Mouse (Mus musculus) liver, embryonic 11.5 days (tissue): ENCODE results near the gene Slc22a7. TPM values are rescaled to one million over a fixed set of nuclear protein-coding genes. Genes with fewer than 3 reads are reported as not detected.

Experiments
- ATAC-seq: fragments of 200-750 bp; cut with Nextera tagmentation; replicated peaks from 2 replicates; pipeline ENCODE4 v1.8.0; 2017; ENCODE audit warnings: moderate number of reproducible peaks, mild to moderate bottlenecking, moderate TSS enrichment, moderate library complexity; ENCODE audit not compliant: low FRiP score
- DNase-seq: peaks from one replicate; pipeline ENCODE4 v3.0.0-alpha.2; 2017; ENCODE audit warnings: low spot score
- H3K27ac ChIP-seq: fragments of 300-500 bp; sonication (generic); 2 replicates; pipeline ENCODE4 v1.5.1; 2014; ENCODE audit warnings: mild to moderate bottlenecking, low read depth, low read length, control low read depth
- H3K27me3 ChIP-seq: fragments of 300-500 bp; sonication (generic); replicated peaks from 2 replicates; pipeline ENCODE4 v1.6.1; 2014; ENCODE audit warnings: low read length, mixed read lengths; ENCODE audit not compliant: control insufficient read depth, insufficient read depth
- H3K36me3 ChIP-seq: fragments of 300-500 bp; sonication (generic); 2 replicates; pipeline ENCODE4 v1.6.1; 2014; ENCODE audit warnings: mild to moderate bottlenecking, low read length, moderate library complexity, mixed read lengths; ENCODE audit not compliant: control insufficient read depth, insufficient read depth
- H3K4me1 ChIP-seq: fragments of 300-500 bp; sonication (generic); replicated peaks from 2 replicates; pipeline ENCODE4 v1.6.1; 2014; ENCODE audit warnings: low read length, mixed read lengths; ENCODE audit not compliant: control insufficient read depth, insufficient read depth
- H3K4me2 ChIP-seq: fragments of 300-500 bp; sonication (generic); 2 replicates; pipeline ENCODE4 v1.6.1; 2014; ENCODE audit warnings: mild to moderate bottlenecking, control low read depth, moderate library complexity
- H3K4me3 ChIP-seq: fragments of 300-500 bp; sonication (generic); 2 replicates; pipeline ENCODE4 v1.5.1; 2014; ENCODE audit warnings: low read depth, low read length, control low read depth
- H3K9ac ChIP-seq: fragments of 300-500 bp; sonication (generic); 2 replicates; pipeline ENCODE4 v1.6.1; 2014; ENCODE audit warnings: low read depth, low read length, control low read depth
- H3K9me3 ChIP-seq: fragments of 300-500 bp; sonication (generic); 2 replicates; pipeline ENCODE4 v1.6.1; 2016; ENCODE audit warnings: low read length, inconsistent platforms, mixed read lengths; ENCODE audit not compliant: control insufficient read depth
- WGBS: fragments of 180-500 bp; shearing (Covaris S2); extraction: QIAGEN DNeasy Blood & Tissue Kit; methylation state at CpG from one replicate; pipeline ENCODE4 v1.1.7; 2014; 5-methylcytosine and 5-hydroxymethylcytosine counted together
- polyA plus RNA-seq: library from polyadenylated mRNA; unstranded; fragments of >200 nt; fragmentation: Nextera tagmentation; extraction: Ambion mirVana; gene quantifications from 2 replicates; pipeline ENCODE4 v1.2.1, GENCODE M21; 2014

Gene Slc22a7
- polyA plus RNA-seq, 1 experiment from 2014 or later: not detected

- under 1% methylated on average over 37 of the region's 105 CpGs for WGBS
These were observed 54.8 kb downstream of the Slc22a7 start, which contains the start of gene Zfp318 for GRCm38 (mm10) chr17:46383294-46384060. Gene Zfp318 (plus strand): TSS chr17:46383731.

More at GRCm38 (mm10) chr17:46383294-46384060, 54.8 kb downstream of the Slc22a7 start, which contains the start of gene Zfp318:
- peak; percentile 99 for DNase-seq
- H3K27me3 ChIP-seq: no peaks in the 10 kb centered on the region
- peak within 1 kb of the TSS; percentile 94 for H3K9ac ChIP-seq
- H3K4me2 ChIP-seq: peak within 1 kb of the TSS; percentile 97
- peaks cover 2% of the 10 kb centered on the region; the same call in 1 of the 2 replicates for H3K36me3 ChIP-seq
- H3K27ac ChIP-seq: peak within 1 kb of the TSS; percentile 86
- peak within 1 kb of the TSS; percentile 88 for H3K4me3 ChIP-seq
- ATAC-seq: peak; percentile 98
- H3K9me3 ChIP-seq: no peaks in the 10 kb centered on the region
- H3K4me1 ChIP-seq: peaks cover 5% of the 10 kb centered on the region; the same call in 1 of the 2 replicates

Other genes starting within 250 kb of the Slc22a7 start
- 20.9 and 22.3 TPM in 2 replicates for gene Polh, start 235.8 kb downstream of the Slc22a7 start, polyA plus RNA-seq
- gene Xpo5, start 235.7 kb downstream of the Slc22a7 start, polyA plus RNA-seq: 56.4 and 62.8 TPM in 2 replicates
- gene Polr1c, start 190.4 kb downstream of the Slc22a7 start, polyA plus RNA-seq: 89.3 and 90.4 TPM in 2 replicates
- gene Yipf3, start 190.4 kb downstream of the Slc22a7 start, polyA plus RNA-seq: 65.6 and 76.7 TPM in 2 replicates
- 0.34 and 0.62 TPM in 2 replicates for gene Lrrc73, start 184.9 kb downstream of the Slc22a7 start, polyA plus RNA-seq
- 26.4 and 29.3 TPM in 2 replicates for gene Tjap1, start 155.4 kb downstream of the Slc22a7 start, polyA plus RNA-seq
- 0.11 and 0.23 TPM in 2 replicates for gene Dlk2, start 141.0 kb downstream of the Slc22a7 start, polyA plus RNA-seq
- 3.9 and 4.4 TPM in 2 replicates for gene Abcc10, start 110.1 kb downstream of the Slc22a7 start, polyA plus RNA-seq
- gene Zfp318, start 54.7 kb downstream of the Slc22a7 start, polyA plus RNA-seq: 5.7 and 6.3 TPM in 2 replicates
- gene Crip3, start 9.5 kb downstream of the Slc22a7 start, polyA plus RNA-seq: 0.38 and 0.53 TPM in 2 replicates
- gene Ttbk1, start 49.2 kb upstream of the Slc22a7 start, polyA plus RNA-seq: 0.03 and 0.07 TPM in 2 replicates
- 63.6 and 65.0 TPM in 2 replicates for gene Dnph1, start 58.3 kb upstream of the Slc22a7 start, polyA plus RNA-seq
- gene Cul9, start 107.9 kb upstream of the Slc22a7 start, polyA plus RNA-seq: 1.1 and 1.2 TPM in 2 replicates
- gene Srf, start 117.7 kb upstream of the Slc22a7 start, polyA plus RNA-seq: 5.6 and 9.2 TPM in 2 replicates
- gene Ptk7, start 191.0 kb upstream of the Slc22a7 start, polyA plus RNA-seq: 24.5 and 24.7 TPM in 2 replicates
- gene Klc4, start 207.6 kb upstream of the Slc22a7 start, polyA plus RNA-seq: 10.8 and 12.3 TPM in 2 replicates
- 151 and 165 TPM in 2 replicates for gene Mrpl2, start 207.8 kb upstream of the Slc22a7 start, polyA plus RNA-seq
- 24.1 and 28.2 TPM in 2 replicates for gene Cul7, start 211.9 kb upstream of the Slc22a7 start, polyA plus RNA-seq
- gene Rrp36, start 235.9 kb upstream of the Slc22a7 start, polyA plus RNA-seq: 52.0 and 56.5 TPM in 2 replicates
- 119 and 121 TPM in 2 replicates for gene Mea1, start 240.3 kb upstream of the Slc22a7 start, polyA plus RNA-seq
- 121 and 128 TPM in 2 replicates for gene Klhdc3, start 242.5 kb upstream of the Slc22a7 start, polyA plus RNA-seq